Mouse (Mus musculus) MEL (cell line): ENCODE data around the gene Pi4kb.

ENCODE experiments used
- HCFC1 ChIP-seq: IDR thresholded peaks from 2 replicates; pipeline ENCODE4 v1.6.1; 2012; ENCODE audit warnings: low read depth, mild to moderate bottlenecking, inconsistent platforms, low read length, improper control_type of control experiment, moderate library complexity
- MYC ChIP-seq: IDR thresholded peaks from 2 replicates; pipeline ENCODE4 v1.6.1; 2011; ENCODE audit warnings: low read depth, mild to moderate bottlenecking, low read length, improper control_type of control experiment, moderate library complexity

- TF ChIP-seq HCFC1: no peak
- no peak for TF ChIP-seq MYC
Observed at GRCm38 (mm10) chr3:94958295-94958694, 16.2 kb upstream of the Pi4kb start.
